Mouse (Mus musculus) ovary, adult 18-20 months (tissue): ENCODE data around the gene Spg20.

ENCODE experiments used
- DNase-seq: peaks from one replicate; pipeline ENCODE4 v3.0.0; 2022; ENCODE audit warnings: low spot score, mixed read lengths

Gene Spg20

DNA sequence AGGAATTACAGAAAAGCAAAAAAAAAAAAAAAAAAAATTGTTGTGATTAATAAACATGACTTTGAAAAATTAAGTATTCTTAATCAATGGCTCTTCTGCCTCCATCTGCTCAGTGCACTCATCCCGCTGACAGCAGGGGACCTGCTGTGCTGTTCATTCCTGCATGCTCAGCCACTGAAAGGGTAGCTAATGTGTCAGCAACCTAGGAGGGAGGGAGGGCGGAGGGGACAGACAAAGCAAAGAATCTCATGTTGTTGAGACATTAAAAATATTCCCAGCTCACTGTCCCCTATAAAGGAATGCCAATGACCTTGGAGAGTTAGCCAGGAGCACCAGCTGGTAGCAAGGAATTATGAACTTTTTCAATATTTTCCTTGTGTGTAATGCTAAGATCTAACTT, 13.9 kb upstream of the Spg20 start:
- DNase-seq, result no peak

- no peak for DNase-seq
These were observed 12.9 kb upstream of the Spg20 start for GRCm38 (mm10) chr3:55098990-55099389.

GRCm38 (mm10) chr3:55101092-55101491, 10.8 kb upstream of the Spg20 start:
- DNase-seq, result no peak

DNA sequence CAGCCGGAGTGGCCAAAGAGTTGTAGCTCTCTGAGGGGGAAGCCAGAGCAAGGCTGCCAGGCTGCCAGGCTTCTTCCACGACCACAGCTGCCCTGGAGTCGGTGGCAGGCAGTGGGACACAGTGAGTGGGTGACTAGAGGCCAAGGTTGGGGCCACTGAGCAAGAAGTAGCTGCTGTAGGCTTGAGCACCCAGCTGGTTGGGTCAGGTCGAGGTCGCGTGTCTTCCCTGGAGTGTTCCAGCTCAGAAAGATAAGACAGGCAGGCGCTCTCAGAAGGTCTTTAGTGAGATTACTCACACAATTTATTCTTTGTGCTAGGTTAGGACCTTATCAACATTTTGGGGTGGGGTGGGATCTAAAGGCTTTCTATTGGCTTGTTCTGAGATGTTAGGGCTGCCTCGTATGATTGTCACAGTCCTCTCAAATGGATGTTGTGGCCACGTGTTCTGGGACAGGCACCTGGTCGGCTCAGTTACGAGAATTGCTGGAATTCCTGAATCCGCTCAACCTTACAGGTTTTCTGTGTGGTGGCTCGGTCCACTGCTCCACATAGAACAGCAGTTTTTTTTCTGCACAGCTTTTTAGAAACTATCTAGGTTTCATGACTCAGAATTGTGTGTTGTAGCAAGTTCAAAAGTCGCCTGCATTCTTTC, 6.4 kb upstream of the Spg20 start:
- peak; percentile 28 for DNase-seq

GRCm38 (mm10) chr3:55106051-55106450, 5.9 kb upstream of the Spg20 start:
- no peak for DNase-seq

DNA sequence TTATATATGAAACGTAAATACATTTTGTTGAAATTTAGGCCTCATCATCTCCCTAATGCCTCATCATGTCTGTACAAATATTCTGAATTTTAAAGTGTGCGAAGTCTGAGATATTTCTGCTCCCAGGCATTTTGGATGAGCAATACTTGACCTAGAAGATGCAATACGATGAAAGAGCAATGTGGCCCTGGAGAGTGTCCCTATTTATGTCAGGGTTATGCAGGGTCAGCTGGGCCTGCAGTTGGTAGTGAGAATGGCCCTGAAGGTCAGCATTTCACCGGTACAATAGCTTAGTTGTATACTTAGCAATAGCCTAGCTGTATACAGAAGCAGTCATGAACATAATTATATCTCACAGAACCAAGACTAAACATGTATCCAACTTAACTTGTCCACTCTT, 2.8 kb upstream of the Spg20 start:
- no peak for DNase-seq

- DNase-seq, result no peak
These were observed 955 bp downstream of the Spg20 start for GRCm38 (mm10) chr3:55112710-55113415.

DNA sequence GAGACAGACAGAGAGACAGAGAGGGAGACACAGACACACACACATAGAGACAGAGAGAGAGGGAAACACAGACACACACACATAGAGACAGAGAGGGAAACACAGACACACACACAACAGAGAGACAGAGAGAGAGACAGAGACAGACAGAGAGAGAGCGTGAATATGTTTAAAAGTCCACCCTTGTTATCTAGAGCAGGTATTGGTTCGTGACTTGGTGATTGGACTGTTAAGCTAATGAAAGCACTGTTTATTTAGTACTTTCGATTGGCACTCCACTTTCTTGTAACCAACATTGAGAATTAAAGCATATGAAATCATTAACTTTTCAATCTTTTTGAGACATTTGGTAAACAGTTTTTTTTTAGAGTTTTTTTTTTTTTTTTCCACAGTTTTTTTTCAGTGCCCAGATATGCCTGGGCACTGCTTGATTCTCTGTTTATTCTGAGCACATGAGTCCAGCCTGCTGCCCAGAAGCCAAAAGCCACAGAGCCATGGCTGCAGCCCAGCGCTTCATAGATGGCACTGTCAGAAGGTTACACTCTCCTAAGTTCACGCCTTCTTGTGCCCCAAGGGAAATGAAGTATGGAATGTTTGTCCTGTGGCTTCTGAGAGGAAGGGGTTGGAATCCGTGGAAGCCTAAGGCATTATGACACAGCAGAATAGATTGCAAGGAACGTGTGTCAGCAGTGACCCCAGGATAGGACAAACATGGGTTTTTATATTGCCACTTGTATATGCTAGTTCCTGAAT, 2.6 kb downstream of the Spg20 start:
- DNase-seq, result no peak

DNA sequence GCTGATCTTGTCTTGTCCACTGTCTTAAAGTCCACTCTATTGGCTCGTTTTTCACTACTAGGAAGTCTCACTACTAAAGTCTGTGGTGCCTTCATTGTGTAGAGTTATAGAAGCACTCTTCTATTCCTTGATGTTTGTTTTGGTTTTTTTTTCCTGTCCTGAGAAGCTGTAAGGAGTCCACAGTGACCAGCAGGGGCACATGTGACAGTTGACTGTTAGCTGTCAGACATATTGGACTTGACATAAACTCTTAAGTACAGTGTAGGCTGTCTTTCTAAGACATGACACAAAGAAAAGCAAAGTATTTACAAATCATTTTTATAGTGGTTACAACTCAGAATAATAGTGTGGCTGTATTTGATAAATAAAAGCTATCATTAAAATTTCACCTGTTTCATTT, 3.2 kb downstream of the Spg20 start:
- no peak for DNase-seq

DNA sequence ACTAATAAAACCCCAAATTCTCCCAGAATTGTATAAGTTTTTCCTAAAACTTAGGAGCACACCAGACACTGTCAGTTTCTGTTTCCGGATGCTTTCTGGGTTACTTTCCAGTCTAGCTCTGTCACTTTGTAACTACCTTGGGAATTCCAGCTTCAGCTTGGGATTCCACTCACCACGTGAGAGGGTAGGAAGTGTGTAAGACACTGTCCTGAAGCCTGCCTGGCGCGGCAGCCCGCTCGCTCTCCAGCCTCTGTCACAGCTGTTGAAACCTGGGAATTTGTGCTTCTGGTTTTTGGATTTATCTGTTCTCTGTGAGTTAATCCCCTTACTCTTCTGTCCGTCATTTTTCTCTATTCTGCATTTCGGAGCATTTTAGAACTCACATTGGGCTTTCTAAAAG, 4.1 kb downstream of the Spg20 start:
- DNase-seq, result no peak

DNA sequence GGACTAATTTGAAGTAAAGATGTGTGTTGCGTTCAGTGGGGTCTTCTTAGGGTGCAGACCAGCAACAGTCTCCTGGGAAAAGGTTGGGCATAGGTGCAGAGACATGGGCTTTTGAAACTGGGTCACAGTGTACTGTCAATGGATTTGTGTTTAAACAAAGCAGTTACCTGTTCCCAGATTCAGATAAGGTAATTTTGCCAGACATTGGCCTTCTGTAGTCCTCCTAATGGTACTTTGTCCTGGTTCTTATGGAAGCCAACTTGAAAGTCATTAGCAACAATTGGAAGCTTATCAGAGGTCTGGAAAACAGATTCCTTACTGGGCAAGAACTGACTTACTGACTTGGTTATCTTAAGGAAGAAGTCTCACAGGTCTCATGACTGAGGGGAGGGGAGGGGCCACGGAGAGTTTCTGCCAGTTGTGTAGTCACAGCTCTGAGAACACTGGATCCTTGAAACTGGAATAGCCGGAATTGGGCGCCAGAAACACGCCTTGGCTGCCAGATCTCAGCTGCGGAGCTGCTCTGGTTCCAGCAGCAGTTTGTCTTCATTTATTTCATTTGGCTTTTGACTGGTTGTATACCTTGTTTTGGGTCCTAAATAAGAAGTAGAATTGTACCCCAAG, 7.5 kb downstream of the Spg20 start:
- no peak for DNase-seq

DNA sequence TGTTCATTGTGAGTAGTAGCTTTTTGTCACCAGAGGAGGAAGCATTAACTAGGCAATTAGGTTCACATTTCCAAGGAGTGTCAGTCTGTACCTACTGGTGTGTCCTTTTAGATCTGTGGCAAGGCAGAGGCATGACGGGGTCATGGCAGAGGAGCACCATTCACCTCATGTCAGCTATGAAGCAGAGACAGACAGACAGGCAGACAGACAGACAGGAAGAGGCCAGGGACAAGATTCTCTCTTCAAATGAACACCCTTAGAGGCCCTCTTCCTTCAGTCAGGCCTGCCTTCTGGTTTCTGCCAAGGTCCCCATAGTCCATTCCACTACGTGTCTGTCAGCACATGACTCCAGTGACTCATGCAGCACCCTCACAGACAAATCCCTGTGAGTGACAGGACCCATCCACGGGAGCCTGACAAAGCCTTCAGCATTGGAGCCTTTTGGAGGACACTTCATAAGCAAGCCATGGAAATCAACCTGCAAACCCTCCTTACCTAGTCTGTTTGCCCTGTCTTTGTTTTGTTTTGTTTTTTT, 10.5 kb downstream of the Spg20 start:
- no peak for DNase-seq

DNA sequence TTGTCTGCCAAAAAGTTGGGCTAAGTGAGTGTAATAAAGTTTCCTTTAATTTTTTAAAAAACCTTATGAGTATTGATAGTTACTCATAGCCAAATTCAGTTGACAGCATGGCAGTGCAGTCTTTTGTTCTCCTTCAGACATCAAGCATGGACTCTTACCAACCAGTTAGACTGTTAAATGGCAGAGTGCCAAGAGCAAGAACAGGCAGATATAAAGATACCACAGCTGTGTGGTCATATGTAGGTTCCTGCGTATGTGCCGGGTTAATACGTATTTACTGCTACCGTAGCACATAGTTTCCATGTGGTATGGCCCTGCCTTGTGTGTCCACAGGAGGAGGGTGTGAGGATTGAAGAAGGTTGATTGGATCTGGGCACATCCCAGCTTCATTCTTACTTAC, 11.2 kb downstream of the Spg20 start:
- no peak for DNase-seq

DNA sequence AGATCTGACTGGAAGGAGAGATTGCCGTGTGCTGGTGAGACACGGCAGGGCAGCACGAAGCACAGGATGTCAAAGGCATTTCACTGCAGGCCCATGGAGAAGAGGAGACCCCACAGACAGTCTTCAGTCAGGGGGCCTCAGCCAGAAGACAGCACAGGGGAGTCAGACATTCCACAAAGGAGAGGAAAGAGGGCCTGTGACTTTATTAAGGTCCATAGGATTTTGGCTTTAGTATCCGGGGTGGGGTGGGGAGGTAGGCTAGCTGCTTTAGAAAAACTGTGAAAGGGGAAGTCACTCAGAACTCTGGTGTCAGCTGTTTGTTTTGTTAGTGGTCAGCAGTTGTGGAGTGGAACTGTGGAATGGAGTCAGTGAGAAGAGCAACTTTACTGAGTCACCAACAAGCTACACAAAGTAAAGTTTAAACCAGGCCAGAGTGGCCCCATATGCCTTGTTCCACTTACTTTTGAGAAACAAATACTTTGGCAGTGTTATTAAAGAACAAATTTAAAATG, 17.3 kb downstream of the Spg20 start:
- DNase-seq, result no peak

DNA sequence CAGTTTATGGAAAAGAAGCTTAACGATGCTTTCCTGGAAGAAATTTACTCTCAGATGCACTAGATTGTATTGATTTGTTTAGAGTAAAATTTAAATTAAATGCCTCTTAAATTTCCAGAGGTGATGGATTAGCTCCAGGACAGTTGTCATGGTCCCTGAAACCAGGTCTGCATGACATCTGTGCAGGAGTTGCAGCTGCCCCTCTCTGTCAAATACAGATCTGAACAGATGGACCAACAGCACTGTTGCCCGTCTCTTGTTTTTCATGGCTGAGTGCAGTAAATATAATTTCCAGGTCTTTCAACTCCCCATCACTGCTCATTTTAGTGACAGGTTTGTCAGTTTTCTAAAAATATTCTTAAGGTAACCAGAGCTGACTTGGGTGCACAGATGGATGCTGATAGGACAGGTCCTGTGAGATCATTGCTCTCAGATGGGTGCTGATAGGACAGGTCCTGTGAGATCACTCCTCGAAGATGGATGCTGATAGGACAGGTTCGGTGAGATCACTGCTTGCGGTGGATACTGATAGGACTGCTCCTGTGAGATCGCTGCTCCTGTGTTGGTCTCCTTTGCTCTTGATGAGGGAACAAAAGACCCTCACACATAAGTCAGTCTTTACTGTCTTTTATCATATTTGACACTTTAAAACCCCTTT, 19.8 kb downstream of the Spg20 start:
- DNase-seq, result no peak

DNA sequence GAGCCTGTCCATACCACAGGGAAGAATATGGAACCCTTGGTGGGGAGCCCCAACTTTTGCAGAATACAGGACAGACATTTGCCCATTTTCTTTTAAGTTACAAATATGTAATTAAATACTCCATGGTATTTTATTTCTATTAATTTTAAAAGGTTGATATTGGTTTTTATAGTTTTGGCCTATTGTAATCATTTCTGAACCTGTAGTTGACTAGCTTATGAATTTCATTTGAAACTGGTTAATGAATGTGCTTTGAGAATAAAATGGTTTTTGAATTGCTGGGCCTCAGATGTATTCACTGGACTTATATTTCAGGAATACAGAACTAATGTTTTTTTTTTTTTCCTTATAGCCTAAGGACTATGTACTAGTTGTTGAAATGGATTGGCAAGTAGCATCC, 25.1 kb downstream of the Spg20 start, which contains the start of gene Ccdc169:
Gene Ccdc169 (plus strand): TSS at position 301 of the 400 bp plus-strand sequence.
- no peak for DNase-seq

GRCm38 (mm10) chr3:55139837-55140236, 27.9 kb downstream of the Spg20 start:
- no peak for DNase-seq

DNA sequence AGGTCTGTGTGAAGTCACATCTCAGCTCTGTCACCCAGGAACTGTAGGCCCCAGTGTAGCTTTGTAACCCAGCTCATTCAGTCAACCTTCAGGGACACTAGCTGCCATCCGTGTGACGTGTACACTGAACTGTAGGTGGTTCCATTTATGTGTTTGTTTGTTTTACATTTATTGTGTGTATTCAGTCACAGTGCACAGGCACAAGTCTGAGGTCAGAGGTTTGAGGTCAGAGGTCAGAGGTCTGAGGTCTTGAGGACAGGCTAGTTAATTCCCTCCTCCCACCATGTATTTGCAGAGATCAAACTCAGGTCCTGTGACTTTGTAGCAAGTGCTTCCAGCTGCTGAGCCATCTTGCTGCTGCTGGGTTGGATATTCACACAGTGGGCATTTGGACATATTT, 29.5 kb downstream of the Spg20 start:
- DNase-seq, result no peak

GRCm38 (mm10) chr3:55144916-55145315, 33.0 kb downstream of the Spg20 start:
- DNase-seq, result no peak

GRCm38 (mm10) chr3:55146441-55146840, 34.5 kb downstream of the Spg20 start:
- DNase-seq, result peak; percentile 23

DNA sequence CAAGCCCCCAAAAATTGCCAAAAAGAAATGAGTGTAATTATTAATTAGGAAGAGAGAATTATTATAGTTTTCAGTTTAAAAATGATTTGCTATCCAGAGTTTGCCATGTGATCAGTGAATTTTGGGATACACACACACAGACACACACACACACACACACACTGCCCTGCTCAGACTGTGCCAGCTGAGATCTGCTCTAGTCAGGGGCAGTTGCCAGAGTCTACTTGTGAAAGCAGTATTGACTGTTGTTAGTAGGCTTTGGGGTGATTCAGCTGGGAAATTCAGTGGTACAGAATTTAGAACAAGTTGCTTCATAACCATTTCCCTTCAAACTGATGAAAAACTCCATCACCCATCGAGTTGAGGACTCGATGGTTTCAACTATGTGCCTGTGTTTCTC, 35.2 kb downstream of the Spg20 start:
- no peak for DNase-seq

DNA sequence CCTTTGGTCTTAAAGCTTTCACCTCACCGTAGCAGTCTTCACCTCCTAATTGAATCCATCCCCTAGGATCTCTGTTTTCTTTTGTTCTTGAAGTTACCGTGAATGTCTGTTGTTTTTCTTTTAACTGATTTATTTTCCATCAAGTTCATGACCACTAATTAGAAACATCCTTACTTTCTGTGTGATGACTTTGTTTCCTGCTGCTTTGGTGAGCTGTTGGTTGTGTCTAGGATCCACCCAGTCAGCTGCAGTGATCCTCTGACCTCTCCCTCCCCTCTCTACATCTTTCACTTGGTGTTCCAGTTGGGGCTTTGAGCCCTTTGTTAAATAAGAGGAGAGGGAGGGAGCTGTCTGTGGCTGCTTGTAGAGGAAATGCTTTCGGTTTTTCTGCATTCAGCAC, 36.2 kb downstream of the Spg20 start:
- no peak for DNase-seq
